Mouse (Mus musculus) adrenal gland, adult (tissue): Measurements from ENCODE around the gene Ap3b2.
"Not testable (repeated sequence)": the region's sequence is repeated elsewhere in the genome, so short reads cannot be mapped to it uniquely, and the experiment has no call there.

Source experiments
- DNase-seq, 2 experiments: peaks; one replicate each; pipeline ENCODE4 v3.0.0; 2022 to 2023; ENCODE audit warnings: low spot score in 1 of 2; ENCODE audit not compliant: inconsistent age in 2 of 2

Ap3b2 gene

DNA sequence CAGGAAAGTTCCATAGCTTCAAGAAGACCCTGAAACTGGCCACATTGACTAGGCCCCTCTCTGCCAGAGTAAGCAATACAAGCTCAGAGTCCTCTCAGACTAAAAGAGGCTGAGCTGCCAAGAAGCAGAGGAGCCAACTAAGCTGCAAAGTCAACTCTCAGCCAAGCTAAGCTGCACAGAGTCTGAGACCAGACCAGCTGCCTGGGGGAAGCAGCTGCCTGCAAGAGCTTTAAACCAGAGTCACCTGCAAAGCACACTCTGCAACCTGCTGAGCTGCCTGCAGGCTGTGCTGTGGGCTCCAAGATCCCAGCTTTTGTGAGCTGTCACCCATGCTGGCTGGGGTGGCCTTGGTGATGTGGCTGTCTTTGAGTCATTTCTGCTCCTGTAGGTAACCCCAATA, 15.5 kb downstream of the Ap3b2 start:
- DNase-seq = not testable (repeated sequence)

DNA sequence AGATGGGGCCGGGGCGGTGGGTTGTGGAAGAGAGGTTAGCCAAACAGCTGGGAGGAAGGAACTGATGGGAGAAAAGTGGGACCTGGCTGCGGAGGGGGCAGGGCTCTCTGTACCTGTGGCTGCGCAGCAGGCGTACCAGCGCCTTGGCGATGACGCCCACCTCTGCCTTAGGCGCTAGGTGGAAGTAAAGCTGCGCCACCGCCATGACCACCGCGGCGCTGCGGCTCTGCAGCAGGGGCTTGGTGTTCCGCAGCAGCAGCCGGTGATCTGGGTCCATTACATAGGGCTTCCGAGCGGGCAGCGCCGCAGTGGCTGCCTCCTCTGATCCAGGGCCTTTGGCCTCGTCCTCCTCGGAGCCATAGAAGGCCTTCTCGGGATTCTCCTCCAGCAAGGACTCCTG, 16.9 kb downstream of the Ap3b2 start:
- no peak for DNase-seq

DNA sequence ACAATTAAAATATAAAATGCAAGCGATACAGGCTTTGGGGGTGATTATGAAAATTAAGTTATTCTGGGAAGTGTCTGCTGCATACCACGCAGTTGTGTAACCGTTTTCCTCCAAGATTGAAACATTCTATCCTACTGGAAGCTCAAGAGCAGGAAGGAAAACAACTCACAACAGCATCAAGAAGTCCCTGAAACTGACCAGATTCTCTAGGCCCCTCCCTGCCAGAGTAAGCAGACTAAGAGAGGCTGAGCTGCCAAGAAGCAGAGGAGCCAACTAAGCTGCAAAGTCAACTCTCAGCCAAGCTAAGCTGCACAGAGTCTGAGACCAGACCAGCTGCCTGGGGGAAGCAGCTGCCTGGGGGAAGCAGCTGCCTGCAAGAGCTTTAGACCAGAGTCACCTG, 18.5 kb downstream of the Ap3b2 start:
- DNase-seq = no peak

- no peak for DNase-seq
Observed at GRCm38 (mm10) chr7:81464906-81465450, 28.7 kb downstream of the Ap3b2 start.

DNA sequence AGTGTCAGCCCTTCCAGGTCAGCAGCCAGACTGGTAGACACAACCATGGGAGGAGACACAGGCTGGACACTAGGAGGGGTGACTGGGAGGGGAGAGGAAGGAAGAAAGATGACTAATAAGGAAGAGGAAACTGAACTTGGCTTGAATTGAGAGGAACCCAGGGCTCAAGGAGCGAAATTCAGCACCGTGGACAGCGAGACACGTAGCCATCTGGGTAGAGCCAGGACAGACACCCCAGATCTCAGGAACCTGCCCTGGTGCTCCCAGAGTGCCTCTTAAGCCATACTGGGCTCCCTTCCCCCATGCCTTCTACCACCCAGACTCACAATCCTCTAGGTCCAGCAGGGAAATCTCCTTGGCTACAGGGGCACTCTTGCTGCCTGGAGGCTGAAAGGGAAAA, 29.6 kb downstream of the Ap3b2 start:
- DNase-seq = peak; percentile 18 to 61

GRCm38 (mm10) chr7:81462815-81463214, 30.9 kb downstream of the Ap3b2 start:
- DNase-seq = no peak

- DNase-seq = peak; percentile 86 to 92
Observed at GRCm38 (mm10) chr7:81455155-81455651, 38.5 kb downstream of the Ap3b2 start, which contains the start of gene Cpeb1. Gene Cpeb1 (minus strand): TSS chr7:81455465.

GRCm38 (mm10) chr7:81454331-81455039, 39.2 kb downstream of the Ap3b2 start:
- DNase-seq = peak; percentile 86 to 94

DNA sequence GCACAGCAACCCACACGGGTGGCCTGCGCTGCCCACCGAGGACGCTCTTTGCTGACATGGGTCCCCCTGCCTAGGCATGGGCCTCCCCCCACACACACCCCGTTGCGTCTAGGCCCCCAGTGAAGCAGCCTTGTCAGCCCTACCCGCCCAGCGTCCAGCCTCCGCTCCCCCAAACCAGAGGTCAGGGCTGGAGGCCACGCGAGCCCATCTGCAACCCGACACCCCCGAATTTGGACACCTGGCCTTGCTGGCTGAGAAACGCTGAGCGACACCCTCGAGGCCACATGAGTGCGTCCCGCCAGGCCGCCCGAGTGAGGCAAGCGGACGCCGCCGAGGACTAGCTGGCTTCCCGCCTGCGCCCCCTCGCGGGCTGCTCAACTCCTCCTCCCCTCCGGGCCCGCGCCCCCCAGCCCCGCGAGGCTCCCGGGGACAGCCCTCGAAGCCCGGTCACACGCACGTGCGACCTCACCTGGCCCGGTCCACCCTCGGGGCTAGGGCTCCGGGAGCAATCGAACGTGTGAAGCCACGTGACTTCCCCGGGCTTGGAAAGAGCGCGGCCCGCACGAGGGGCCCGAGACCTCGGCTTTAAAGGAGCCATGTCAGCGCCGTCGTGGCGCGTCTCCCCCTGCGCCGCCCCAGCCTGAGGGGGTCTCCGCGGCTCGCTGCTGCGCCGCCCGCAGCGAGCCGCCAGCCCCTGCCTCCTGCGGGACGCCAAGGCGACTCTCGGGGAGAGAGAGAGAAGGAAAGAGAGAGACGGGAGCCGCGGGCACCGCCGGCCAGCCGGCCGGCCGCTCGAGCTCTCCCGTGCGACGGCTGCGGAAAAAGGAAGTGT, 40.1 kb downstream of the Ap3b2 start:
- peak; percentile 82 to 94 for DNase-seq

- DNase-seq = peak; percentile 82 to 92
Observed at GRCm38 (mm10) chr7:81452971-81453441, 40.7 kb downstream of the Ap3b2 start.
